Mouse (Mus musculus) myocyte (in vitro differentiated cells): ENCODE measurements around the gene Cyp11a1. TPM values are rescaled to one million over a fixed set of nuclear protein-coding genes. Genes with fewer than 3 reads are reported as not detected.

Experiments
- H3K27me3 ChIP-seq: one replicate; pipeline ENCODE4 v1.6.1; 2011; ENCODE audit not compliant: control insufficient read depth, insufficient read depth, insufficient read length
- H3K36me3 ChIP-seq: one replicate; pipeline ENCODE4 v1.6.1; 2011; ENCODE audit not compliant: control insufficient read depth, insufficient read depth
- H3K4me2 ChIP-seq: one replicate; pipeline ENCODE4 v1.6.1; 2011; ENCODE audit warnings: low read depth, control low read depth
- H3K4me3 ChIP-seq: one replicate; pipeline ENCODE4 v1.5.1; 2011; ENCODE audit warnings: mild to moderate bottlenecking, control low read depth, moderate library complexity
- H3K79me2 ChIP-seq: one replicate; pipeline ENCODE4 v1.6.1; 2011; ENCODE audit not compliant: control insufficient read depth, insufficient read depth
- H3ac ChIP-seq: one replicate; pipeline ENCODE4 v1.6.1; 2011; ENCODE audit not compliant: control insufficient read depth, insufficient read length
- CEBPB ChIP-seq: IDR thresholded peaks from 2 replicates; pipeline ENCODE4 v1.6.1; 2011; ENCODE audit warnings: mild to moderate bottlenecking, moderate library complexity; ENCODE audit not compliant: poor library complexity, insufficient read depth, severe bottlenecking
- E2F4 ChIP-seq: IDR thresholded peaks from one replicate; pipeline ENCODE4 v1.6.1; 2011; ENCODE audit warnings: mild to moderate bottlenecking, control low read depth, moderate library complexity; ENCODE audit not compliant: insufficient read depth
- MAX ChIP-seq: IDR thresholded peaks from one replicate; pipeline ENCODE4 v1.6.1; 2011; ENCODE audit warnings: low read depth, mild to moderate bottlenecking, control low read depth
- MYOD1 ChIP-seq, 3 experiments: IDR thresholded peaks; one replicate each; pipeline ENCODE4 v1.6.1; 2011; ENCODE audit warnings: control low read depth in 2 of 3, low read depth in 2 of 3, mild to moderate bottlenecking in 2 of 3, moderate library complexity in 1 of 3; ENCODE audit not compliant: insufficient read length in 2 of 3, control insufficient read depth in 1 of 3
- MYOG ChIP-seq, 3 experiments: IDR thresholded peaks; one replicate each; pipeline ENCODE4 v1.6.1; 2011; ENCODE audit warnings: control low read depth in 2 of 3, low read depth in 2 of 3, mild to moderate bottlenecking in 2 of 3; ENCODE audit not compliant: insufficient read length in 2 of 3, control insufficient read depth in 1 of 3, insufficient read depth in 1 of 3
- POLR2A ChIP-seq: IDR thresholded peaks from one replicate; pipeline ENCODE4 v1.6.1; 2011; ENCODE audit warnings: low read depth, mild to moderate bottlenecking, control low read depth, moderate library complexity; ENCODE audit not compliant: insufficient read length
- POLR2AphosphoS2 ChIP-seq: IDR thresholded peaks from one replicate; pipeline ENCODE4 v1.6.1; 2011; ENCODE audit warnings: low read depth, control low read depth; ENCODE audit not compliant: insufficient read length
- REST ChIP-seq: IDR thresholded peaks from one replicate; pipeline ENCODE4 v1.6.1; 2011; ENCODE audit warnings: mild to moderate bottlenecking, control low read depth, moderate library complexity; ENCODE audit not compliant: insufficient read depth, insufficient read length
- SRF ChIP-seq: IDR thresholded peaks from one replicate; pipeline ENCODE4 v1.6.1; 2011; ENCODE audit warnings: low read depth; ENCODE audit not compliant: control insufficient read depth, insufficient read length
- TCF12 ChIP-seq: IDR thresholded peaks from one replicate; pipeline ENCODE4 v1.6.1; 2011; ENCODE audit warnings: mild to moderate bottlenecking, control low read depth; ENCODE audit not compliant: poor library complexity, insufficient read depth, severe bottlenecking
- TCF3 ChIP-seq: IDR thresholded peaks from one replicate; pipeline ENCODE4 v1.6.1; 2011; ENCODE audit warnings: low read depth, control low read depth; ENCODE audit not compliant: insufficient read length
- USF1 ChIP-seq: IDR thresholded peaks from one replicate; pipeline ENCODE4 v1.6.1; 2011; ENCODE audit warnings: low read depth, mild to moderate bottlenecking, control low read depth, moderate library complexity
- polyA plus RNA-seq: library from polyadenylated mRNA; unstranded; fragments of >200 nt; fragmentation: generic; extraction: Trizol; gene quantifications from one replicate; pipeline ENCODE4 v1.2.1, GENCODE M21; 2012; ENCODE audit warnings: missing spikeins

Cyp11a1 gene
- polyA plus RNA-seq, 1 experiment = 0.11 TPM

DNA sequence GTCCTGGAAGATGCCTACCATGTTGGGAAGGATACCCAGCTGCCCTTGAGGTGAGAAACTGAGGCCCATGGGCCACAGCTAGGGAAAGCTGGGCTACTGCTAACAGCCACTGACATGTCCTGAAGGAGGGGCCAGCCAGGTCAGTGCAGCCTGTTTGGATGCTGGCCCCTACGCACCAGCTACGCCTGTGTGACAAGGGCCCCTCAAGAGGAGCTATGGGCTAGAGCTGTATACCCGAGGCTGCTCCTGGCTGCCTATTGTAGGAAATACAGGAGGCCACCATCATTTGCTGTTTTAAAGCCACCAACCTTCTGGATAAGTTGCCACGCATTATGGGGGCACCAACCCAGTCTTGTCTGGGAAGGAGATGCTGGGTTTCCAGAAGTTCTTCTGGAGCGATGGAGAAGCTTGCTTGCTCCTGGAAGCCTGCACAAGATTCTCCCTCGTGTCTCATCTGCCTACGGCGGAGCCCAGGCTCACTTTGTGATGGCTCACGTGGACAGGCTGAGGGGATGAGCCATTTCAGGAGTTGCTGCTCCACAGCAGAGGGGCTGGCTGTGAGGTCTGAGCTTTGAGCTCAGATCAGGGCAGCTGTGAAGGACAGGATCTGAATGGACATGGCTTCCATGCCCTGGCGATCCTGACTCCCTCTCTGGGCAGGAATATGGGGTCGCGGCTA, 2.3 kb downstream of the Cyp11a1 start:
- H3K79me2 ChIP-seq = no peaks in the 10 kb centered on the region
- no peaks in the 10 kb centered on the region for H3K36me3 ChIP-seq
- H3ac ChIP-seq = no peak overlapping the region
- TF ChIP-seq POLR2AphosphoS2 = no peak
- TF ChIP-seq TCF12 = no peak
- TF ChIP-seq SRF = no peak
- peak overlapping the region; percentile 56 for H3K4me2 ChIP-seq
- no peak overlapping the region for H3K4me3 ChIP-seq
- H3K27me3 ChIP-seq = no peaks in the 10 kb centered on the region

DNA sequence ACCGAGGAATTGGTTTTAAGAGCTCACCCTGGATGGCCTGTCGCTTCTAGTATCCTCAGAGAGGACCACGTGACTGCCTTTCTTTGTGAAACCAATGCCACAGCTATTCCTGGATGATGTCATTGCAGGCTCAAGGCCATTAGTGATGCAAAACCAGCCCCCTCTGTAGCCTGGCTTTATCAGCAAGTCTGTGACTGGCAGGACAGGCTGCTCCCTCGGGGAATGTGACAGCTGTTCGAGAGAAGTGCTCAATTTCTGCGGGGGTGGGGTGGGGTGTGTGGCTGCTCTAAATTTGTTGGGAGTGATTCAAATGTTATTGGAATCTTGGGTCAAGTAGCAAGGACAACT, 2.8 kb downstream of the Cyp11a1 start:
- H3K27me3 ChIP-seq = no peaks in the 10 kb centered on the region
- TF ChIP-seq MYOG (IDR thresholded peaks at IDR 0.05; ENCODE audit: control insufficient read depth in 1 of 3, insufficient read depth in 1 of 3, insufficient read length in 2 of 3, low read depth in 2 of 3) (peak; percentile 66 to 95 (median 89)), USF1 (peak; percentile 96), MAX (no peak), TCF12 (peak; percentile 89), REST (no peak), MYOD1 (IDR thresholded peaks at IDR 0.05; ENCODE audit: control insufficient read depth in 1 of 3, insufficient read length in 2 of 3, low read depth in 2 of 3) (peak; percentile 97 to 98 (median 98)), TCF3 (peak; percentile 83), E2F4 (no peak), SRF (no peak), POLR2A (no peak), CEBPB (peak; percentile 70; the same call in 1 of the 2 replicates), POLR2AphosphoS2 (no peak)
- peak overlapping the region; percentile 56 for H3K4me2 ChIP-seq
- H3K36me3 ChIP-seq = no peaks in the 10 kb centered on the region
- H3K79me2 ChIP-seq = no peaks in the 10 kb centered on the region
- no peak overlapping the region for H3ac ChIP-seq
- no peak overlapping the region for H3K4me3 ChIP-seq

DNA sequence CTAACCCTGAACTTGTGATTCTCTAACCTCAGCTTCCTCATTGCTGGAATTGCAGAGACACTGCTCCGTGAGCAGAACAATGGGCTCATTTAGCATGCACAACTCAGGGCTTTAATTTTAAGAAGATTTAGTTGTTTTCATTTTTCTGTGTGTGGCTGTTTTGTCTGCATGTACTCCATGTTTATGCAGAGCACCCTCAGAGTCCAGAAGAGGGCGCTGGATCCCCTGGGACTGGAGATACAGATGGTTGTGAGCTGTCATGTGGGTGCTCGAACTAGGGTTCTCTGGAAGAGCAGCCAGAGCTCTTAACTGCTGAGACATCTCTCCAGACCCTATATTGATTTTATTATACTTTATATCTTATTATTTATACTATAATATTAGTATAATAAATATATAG, 3.4 kb downstream of the Cyp11a1 start:
- H3K79me2 ChIP-seq = no peaks in the 10 kb centered on the region
- no peaks in the 10 kb centered on the region for H3K36me3 ChIP-seq
- TF ChIP-seq MYOD1 (IDR thresholded peaks at IDR 0.05; ENCODE audit: control insufficient read depth in 1 of 3, insufficient read length in 2 of 3, low read depth in 2 of 3) = no peak
- TF ChIP-seq MYOG (IDR thresholded peaks at IDR 0.05; ENCODE audit: control insufficient read depth in 1 of 3, insufficient read depth in 1 of 3, insufficient read length in 2 of 3, low read depth in 2 of 3) = no peak
- TF ChIP-seq CEBPB = no peak
- TF ChIP-seq MAX = no peak
- no peak for TF ChIP-seq POLR2AphosphoS2
- no peak for TF ChIP-seq E2F4
- TF ChIP-seq USF1 = no peak
- TF ChIP-seq TCF12 = no peak
- H3K27me3 ChIP-seq = no peaks in the 10 kb centered on the region
- H3K4me2 ChIP-seq = peak overlapping the region; percentile 41
- H3K4me3 ChIP-seq = no peak overlapping the region
- no peak overlapping the region for H3ac ChIP-seq

DNA sequence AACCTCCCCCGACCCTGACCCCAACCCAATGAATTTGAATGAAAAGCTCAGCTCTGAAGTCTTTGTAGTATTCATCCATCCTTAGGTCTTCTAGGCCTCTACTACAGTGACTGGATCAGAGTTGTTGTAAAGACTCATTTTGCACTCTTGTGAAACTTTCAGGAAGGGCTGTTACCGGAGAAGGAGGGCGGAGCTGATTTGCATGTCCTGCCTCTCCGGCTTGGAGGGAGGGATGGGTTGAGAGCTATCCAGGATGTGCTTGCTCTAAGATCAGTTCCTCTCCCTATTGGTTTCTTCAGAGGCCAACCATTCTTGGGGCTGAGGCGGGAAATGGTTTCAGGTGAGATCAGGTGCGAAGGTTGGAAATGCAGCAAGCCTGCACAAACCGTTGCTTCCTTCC, 4.8 kb downstream of the Cyp11a1 start:
- no peak overlapping the region for H3ac ChIP-seq
- no peaks in the 10 kb centered on the region for H3K79me2 ChIP-seq
- TF ChIP-seq POLR2AphosphoS2 = no peak
- TF ChIP-seq MYOG (IDR thresholded peaks at IDR 0.05; ENCODE audit: control insufficient read depth in 1 of 3, insufficient read depth in 1 of 3, insufficient read length in 2 of 3, low read depth in 2 of 3) = no peak
- TF ChIP-seq REST = no peak
- TF ChIP-seq TCF12 = no peak
- no peak for TF ChIP-seq E2F4
- no peaks in the 10 kb centered on the region for H3K27me3 ChIP-seq
- H3K4me2 ChIP-seq = no peak overlapping the region
- no peak overlapping the region for H3K4me3 ChIP-seq
- no peaks in the 10 kb centered on the region for H3K36me3 ChIP-seq

DNA sequence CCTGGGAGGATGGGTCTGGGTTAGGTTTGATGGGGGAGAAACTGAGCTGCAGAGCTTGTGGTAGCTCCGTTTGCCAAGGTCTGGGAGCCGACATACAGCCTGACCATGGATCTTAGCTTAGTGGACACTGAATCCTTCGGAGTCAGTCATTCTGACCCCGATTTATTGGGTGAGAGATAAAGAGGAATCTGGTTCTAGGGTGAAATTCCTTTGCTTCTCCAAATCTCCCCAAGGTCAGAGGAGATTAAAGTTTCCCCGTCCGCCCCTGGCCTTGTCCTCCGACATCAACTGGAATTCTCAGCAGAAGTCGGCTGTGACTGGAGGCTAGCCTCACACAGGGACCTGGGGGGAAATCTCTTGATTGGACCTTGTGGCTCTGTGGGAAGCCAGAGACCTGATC, 5.3 kb downstream of the Cyp11a1 start:
- no peak for TF ChIP-seq E2F4
- TF ChIP-seq USF1 = no peak
- no peak for TF ChIP-seq REST
- no peak for TF ChIP-seq TCF12
- no peak for TF ChIP-seq SRF
- no peak for TF ChIP-seq MAX
- no peak for TF ChIP-seq POLR2AphosphoS2
- no peak for TF ChIP-seq MYOG (IDR thresholded peaks at IDR 0.05; ENCODE audit: control insufficient read depth in 1 of 3, insufficient read depth in 1 of 3, insufficient read length in 2 of 3, low read depth in 2 of 3)
- no peak for TF ChIP-seq POLR2A
- no peak for TF ChIP-seq TCF3
- TF ChIP-seq MYOD1 (IDR thresholded peaks at IDR 0.05; ENCODE audit: control insufficient read depth in 1 of 3, insufficient read length in 2 of 3, low read depth in 2 of 3) = no peak
- TF ChIP-seq CEBPB = no peak
- no peak overlapping the region for H3K4me2 ChIP-seq

More for the DNA sequence above, 5.3 kb downstream of the Cyp11a1 start:
- no peaks in the 10 kb centered on the region for H3K27me3 ChIP-seq
- no peak overlapping the region for H3K4me3 ChIP-seq
- no peak overlapping the region for H3ac ChIP-seq
- H3K79me2 ChIP-seq = no peaks in the 10 kb centered on the region
- H3K36me3 ChIP-seq = no peaks in the 10 kb centered on the region
